Mouse (Mus musculus) frontal cortex, postnatal 10 days (tissue): ENCODE data around the gene Dmrt3.

ENCODE experiments used
- DNase-seq, 2 experiments: peaks; one replicate each; pipeline ENCODE4 v3.0.0; 2022; ENCODE audit warnings: low spot score in 2 of 2, mixed read lengths in 1 of 2

Dmrt3 gene

GRCm38 (mm10) chr19:25610015-25610410 lies at the start of gene Dmrt3:
Gene Dmrt3 (plus strand): TSS chr19:25610301.
- no peak for DNase-seq

- DNase-seq, result no peak
Observed at GRCm38 (mm10) chr19:25564430-25564829, 45.7 kb upstream of the Dmrt3 start.

- DNase-seq, result no peak
Observed at GRCm38 (mm10) chr19:25569778-25570177, 40.3 kb upstream of the Dmrt3 start.

- no peak for DNase-seq
Observed at GRCm38 (mm10) chr19:25574431-25574830, 35.7 kb upstream of the Dmrt3 start.

GRCm38 (mm10) chr19:25574981-25575814 lies 34.9 kb upstream of the Dmrt3 start:
- DNase-seq, result no peak

- DNase-seq, result no peak
Observed at GRCm38 (mm10) chr19:25578358-25578757, 31.7 kb upstream of the Dmrt3 start.

GRCm38 (mm10) chr19:25579440-25579839 lies 30.7 kb upstream of the Dmrt3 start:
- DNase-seq, result no peak

GRCm38 (mm10) chr19:25597717-25598232 lies 12.3 kb upstream of the Dmrt3 start:
- DNase-seq, result no peak

GRCm38 (mm10) chr19:25598626-25599025 lies 11.5 kb upstream of the Dmrt3 start:
- DNase-seq, result no peak

- DNase-seq, result no peak
Observed at GRCm38 (mm10) chr19:25601966-25602365, 8.1 kb upstream of the Dmrt3 start.

GRCm38 (mm10) chr19:25607461-25608205 lies 2.5 kb upstream of the Dmrt3 start:
- no peak for DNase-seq

GRCm38 (mm10) chr19:25608206-25608580 lies 1.9 kb upstream of the Dmrt3 start:
- DNase-seq, result no peak

- no peak for DNase-seq
Observed at GRCm38 (mm10) chr19:25608961-25609850, 895 bp upstream of the Dmrt3 start.

- DNase-seq, result no peak
Observed at GRCm38 (mm10) chr19:25610411-25611111, 460 bp downstream of the Dmrt3 start.

- DNase-seq, result no peak
Observed at GRCm38 (mm10) chr19:25611116-25611515, 1.0 kb downstream of the Dmrt3 start.

- no peak for DNase-seq
Observed at GRCm38 (mm10) chr19:25611876-25612805, 2.0 kb downstream of the Dmrt3 start.

GRCm38 (mm10) chr19:25612806-25613295 lies 2.8 kb downstream of the Dmrt3 start:
- DNase-seq, result no peak

GRCm38 (mm10) chr19:25613476-25614300 lies 3.6 kb downstream of the Dmrt3 start:
- no peak for DNase-seq

GRCm38 (mm10) chr19:25615889-25616288 lies 5.8 kb downstream of the Dmrt3 start:
- no peak for DNase-seq
